Comparison of ENCODE assay signal across 8 mouse cellular contexts in the genomic region with DNA sequence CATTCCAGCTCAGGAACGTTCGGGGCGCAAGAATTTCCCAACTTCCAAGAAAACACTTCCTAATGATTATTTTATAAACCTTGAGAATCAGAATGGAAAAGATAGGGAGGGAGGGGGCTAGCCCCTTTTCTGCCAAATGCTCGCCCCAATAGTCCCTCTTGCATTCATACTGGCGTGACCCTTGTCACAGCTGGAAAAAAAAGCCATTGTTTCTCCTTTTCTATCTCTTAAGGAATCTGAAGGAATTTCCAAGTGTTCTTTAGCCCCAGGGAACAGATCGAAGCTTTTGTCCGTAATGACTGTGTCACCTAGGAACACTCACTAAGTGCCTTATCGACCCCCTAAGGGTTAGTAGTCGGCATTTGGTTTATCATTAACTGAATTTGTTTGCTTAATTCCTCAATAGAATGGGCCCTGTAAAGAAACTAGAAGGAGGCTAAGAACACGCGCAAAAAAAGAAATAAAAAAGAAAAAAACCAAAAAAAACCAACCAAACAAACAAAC. TPM values are rescaled to one million over a fixed set of nuclear protein-coding genes. Genes with fewer than 3 reads are reported as not detected.
DNase-seq lines count a peak whose midpoint lies in the region; ATAC-seq and TF ChIP-seq lines count a peak whose summit lies in the region.

No protein-coding gene starts in this region.

- WGBS in kidney, embryonic 15.5 days = 18% methylated on average over 11 of the region's 11 CpGs
- 14% methylated on average over 11 of the region's 11 CpGs for WGBS in hindbrain, embryonic 15.5 days
- 17% methylated on average over 11 of the region's 11 CpGs for WGBS in midbrain, embryonic 16.5 days

- H3K27ac ChIP-seq in kidney, embryonic 15.5 days = no peak overlapping the region
- no peak overlapping the region for H3K27ac ChIP-seq in bone marrow macrophage, adult 2 months (ENCODE audit: insufficient read depth, low read depth, low read length)
- H3K27ac ChIP-seq in hindbrain, embryonic 15.5 days (replicated peaks) = peak overlapping the region; percentile 81
- peak overlapping the region; percentile 60; the same call in 1 of the 2 replicates for H3K27ac ChIP-seq in midbrain, embryonic 16.5 days (ENCODE audit: low read length)

- peak overlapping the region; percentile 67 for H3K4me2 ChIP-seq in kidney, embryonic 15.5 days
- H3K4me2 ChIP-seq in hindbrain, embryonic 15.5 days = peak overlapping the region; percentile 59
- peak overlapping the region; percentile 61 for H3K4me2 ChIP-seq in midbrain, embryonic 16.5 days (ENCODE audit: low read length)

- H3K27me3 ChIP-seq in kidney, embryonic 15.5 days = no peaks in the 10 kb centered on the region
- no peaks in the 10 kb centered on the region for H3K27me3 ChIP-seq in hindbrain, embryonic 15.5 days
- H3K27me3 ChIP-seq in midbrain, embryonic 16.5 days (ENCODE audit: control insufficient read depth, insufficient read depth, low read depth, low read length) = no peaks in the 10 kb centered on the region

- H3K36me3 ChIP-seq in kidney, embryonic 15.5 days = no peaks in the 10 kb centered on the region
- peaks cover 5% of the 10 kb centered on the region; the same call in 1 of the 2 replicates for H3K36me3 ChIP-seq in hindbrain, embryonic 15.5 days
- no peaks in the 10 kb centered on the region for H3K36me3 ChIP-seq in midbrain, embryonic 16.5 days (ENCODE audit: control insufficient read depth, insufficient read depth, low read length)

- ATAC-seq in kidney, embryonic 15.5 days (replicated peaks; ENCODE audit: low FRiP score) = peak; percentile 13; the same call in 1 of the 2 replicates
- peak; percentile 50 for ATAC-seq in hindbrain, embryonic 15.5 days (ENCODE audit: low FRiP score, low read depth)
- ATAC-seq in midbrain, embryonic 16.5 days = peak; percentile 39

- H3K9me3 ChIP-seq in kidney, embryonic 15.5 days (replicated peaks) = no peaks in the 10 kb centered on the region
- no peaks in the 10 kb centered on the region for H3K9me3 ChIP-seq in hindbrain, embryonic 15.5 days
- H3K9me3 ChIP-seq in midbrain, embryonic 16.5 days (replicated peaks; ENCODE audit: control insufficient read depth, low read length, poor library complexity, severe bottlenecking) = no peaks in the 10 kb centered on the region

- no peak for DNase-seq in kidney, postnatal 10 days
- no peak for DNase-seq in cerebellum, adult 8-10 months
- DNase-seq in ovary, postnatal 36 days (ENCODE audit: low spot score) = no peak
- DNase-seq in cerebellum, adult 18-20 months = no peak

- TF ChIP-seq POLR2A in bone marrow macrophage, adult 2 months (IDR thresholded peaks at IDR 0.05; ENCODE audit: borderline replicate concordance, low read depth, low read length) = no peak

- TF ChIP-seq CTCF in bone marrow macrophage, adult 2 months (IDR thresholded peaks at IDR 0.05; ENCODE audit: low read depth, low read length) = no peak

- no peak overlapping the region for H3K9ac ChIP-seq in kidney, embryonic 15.5 days
- peak overlapping the region; percentile 50 for H3K9ac ChIP-seq in hindbrain, embryonic 15.5 days
- peak overlapping the region; percentile 74; the same call in 1 of the 2 replicates for H3K9ac ChIP-seq in midbrain, embryonic 16.5 days (ENCODE audit: low read depth, low read length)

- peak overlapping the region; percentile 56 for H3K4me3 ChIP-seq in kidney, embryonic 15.5 days (replicated peaks)
- peak overlapping the region; percentile 65 for H3K4me3 ChIP-seq in bone marrow macrophage, adult 2 months (ENCODE audit: insufficient read depth, low read length)
- H3K4me3 ChIP-seq in hindbrain, embryonic 15.5 days = peak overlapping the region; percentile 54
- H3K4me3 ChIP-seq in midbrain, embryonic 16.5 days (ENCODE audit: low read depth, low read length) = peak overlapping the region; percentile 58

- no peaks in the 10 kb centered on the region for H3K4me1 ChIP-seq in kidney, embryonic 15.5 days
- H3K4me1 ChIP-seq in bone marrow macrophage, adult 2 months (ENCODE audit: control insufficient read depth, insufficient read depth, low read length) = 0 out of 2 replicates have a peak, but pooled peaks cover 4% of the 10 kb centered on the region
- H3K4me1 ChIP-seq in hindbrain, embryonic 15.5 days (replicated peaks) = peaks cover 6% of the 10 kb centered on the region
- H3K4me1 ChIP-seq in midbrain, embryonic 16.5 days (ENCODE audit: control insufficient read depth, insufficient read depth, low read length) = no peaks in the 10 kb centered on the region; the same call in 1 of the 2 replicates

RNA-seq across cellular contexts. Expression of a gene that starts 0.4 kb away (rescaled TPM):
- polyA plus RNA-seq in kidney, embryonic 15.5 days (2015; fragmentation: Nextera tagmentation; extraction: Ambion mirVana) = 6.8 and 8.1 TPM in 2 replicates
- polyA plus RNA-seq in bone marrow macrophage, adult 2 months (2012; ENCODE audit: insufficient read depth, insufficient read length, missing spikeins) = 5.5 and 6.9 TPM in 2 replicates
- polyA plus RNA-seq in hindbrain, embryonic 15.5 days (2015; fragmentation: Nextera tagmentation; extraction: Ambion mirVana) = 47.0 and 52.9 TPM in 2 replicates
- 45.5 and 47.1 TPM in 2 replicates for polyA plus RNA-seq in midbrain, embryonic 16.5 days (2015; fragmentation: Nextera tagmentation; extraction: Ambion mirVana)

RNA-seq across cellular contexts. Expression of a gene that starts 13.4 kb away (rescaled TPM):
- 34.1 and 36.9 TPM in 2 replicates for polyA plus RNA-seq in kidney, embryonic 15.5 days (2015; fragmentation: Nextera tagmentation; extraction: Ambion mirVana)
- 70.9 and 95.1 TPM in 2 replicates for polyA plus RNA-seq in bone marrow macrophage, adult 2 months (2012; ENCODE audit: insufficient read depth, insufficient read length, missing spikeins)
- 29.9 and 32.9 TPM in 2 replicates for polyA plus RNA-seq in hindbrain, embryonic 15.5 days (2015; fragmentation: Nextera tagmentation; extraction: Ambion mirVana)
- polyA plus RNA-seq in midbrain, embryonic 16.5 days (2015; fragmentation: Nextera tagmentation; extraction: Ambion mirVana) = 31.7 and 35.1 TPM in 2 replicates

RNA-seq across cellular contexts. Expression of a gene that starts 30.8 kb away (rescaled TPM):
- polyA plus RNA-seq in kidney, embryonic 15.5 days (2015; fragmentation: Nextera tagmentation; extraction: Ambion mirVana) = 12.1 and 12.2 TPM in 2 replicates
- 5.9 and 6.4 TPM in 2 replicates for polyA plus RNA-seq in bone marrow macrophage, adult 2 months (2012; ENCODE audit: insufficient read depth, insufficient read length, missing spikeins)
- polyA plus RNA-seq in hindbrain, embryonic 15.5 days (2015; fragmentation: Nextera tagmentation; extraction: Ambion mirVana) = 22.7 and 25.7 TPM in 2 replicates
- 24.4 and 24.8 TPM in 2 replicates for polyA plus RNA-seq in midbrain, embryonic 16.5 days (2015; fragmentation: Nextera tagmentation; extraction: Ambion mirVana)

RNA-seq across cellular contexts. Expression of a gene that starts 45.5 kb away (rescaled TPM):
- polyA plus RNA-seq in kidney, embryonic 15.5 days (2015; fragmentation: Nextera tagmentation; extraction: Ambion mirVana) = 39.7 and 40.4 TPM in 2 replicates
- 10.5 and 13.8 TPM in 2 replicates for polyA plus RNA-seq in bone marrow macrophage, adult 2 months (2012; ENCODE audit: insufficient read depth, insufficient read length, missing spikeins)
- polyA plus RNA-seq in hindbrain, embryonic 15.5 days (2015; fragmentation: Nextera tagmentation; extraction: Ambion mirVana) = 48.8 and 51.0 TPM in 2 replicates
- polyA plus RNA-seq in midbrain, embryonic 16.5 days (2015; fragmentation: Nextera tagmentation; extraction: Ambion mirVana) = 46.6 and 48.9 TPM in 2 replicates

Comparison
In these comparisons a context has a peak if more than half of its experiments do, and no peak if none do; other contexts are left out.
1. H3K27ac ChIP-seq: peak in hindbrain, embryonic 15.5 days (single experiment) and midbrain, embryonic 16.5 days (single experiment); none in kidney, embryonic 15.5 days (single experiment) and bone marrow macrophage, adult 2 months (single experiment).
2. Peak in every context shown above with its lines, with median percentiles within 50 percentile points of each other: ATAC-seq, H3K4me2 ChIP-seq and H3K4me3 ChIP-seq.